Mouse (Mus musculus) lung, postnatal 25 days (tissue): ENCODE results near the gene Hdac9.

Experiments
- DNase-seq: peaks from one replicate; pipeline ENCODE4 v3.0.0; 2022; ENCODE audit warnings: low spot score

The Hdac9 gene

DNA sequence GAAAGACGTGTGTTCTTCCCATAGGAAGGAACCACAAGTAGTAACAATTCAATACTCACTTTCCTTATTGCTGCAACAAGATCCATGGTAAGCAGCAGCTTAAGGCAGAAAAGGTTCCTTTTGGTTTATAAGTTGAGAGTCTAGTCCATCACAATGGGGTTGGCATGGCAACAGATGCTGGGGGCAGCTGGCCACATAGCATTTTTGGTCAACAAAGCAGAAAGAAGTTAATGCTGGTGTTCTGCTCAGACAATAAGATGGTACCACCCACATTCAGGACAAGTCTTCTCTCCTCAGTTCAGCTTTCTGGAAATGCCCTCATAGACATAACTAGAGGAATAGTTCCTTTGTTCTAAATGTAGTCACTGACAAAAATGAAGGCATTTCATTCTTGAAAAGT, at the start of gene Hdac9:
Hdac9 (minus strand) TSS at position 101 of the 400 bp plus-strand sequence.
- no peak for DNase-seq

DNA sequence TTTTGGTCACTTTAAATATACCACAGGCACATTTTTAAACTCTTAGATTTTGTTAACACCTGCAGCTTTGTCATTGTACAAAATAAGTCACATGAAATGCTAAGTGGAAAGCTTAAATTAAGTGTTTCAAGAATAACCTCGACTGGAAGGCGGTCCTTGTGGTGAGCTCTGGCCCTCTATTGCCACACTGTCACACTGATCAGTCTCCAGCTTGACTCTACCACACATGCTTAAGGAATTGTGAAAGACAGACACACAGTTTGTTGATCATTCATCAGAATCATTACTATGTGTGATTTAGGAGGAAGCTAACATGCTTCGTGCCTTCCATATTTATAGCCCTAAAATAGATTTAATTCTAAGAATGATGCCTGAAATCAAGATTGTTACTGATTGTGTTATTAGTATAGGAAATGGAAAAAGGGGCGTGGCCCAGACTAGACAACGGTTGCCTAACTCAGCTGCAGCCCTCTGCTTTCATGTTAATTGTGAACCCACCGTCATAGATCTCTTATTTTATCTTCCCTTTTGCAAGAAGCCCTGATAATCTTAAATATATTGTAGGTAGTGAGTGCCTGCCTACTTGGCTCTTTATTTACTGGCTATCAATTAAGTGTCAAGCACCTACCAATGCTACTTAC, 32.3 kb upstream of the Hdac9 start:
- DNase-seq = no peak

DNA sequence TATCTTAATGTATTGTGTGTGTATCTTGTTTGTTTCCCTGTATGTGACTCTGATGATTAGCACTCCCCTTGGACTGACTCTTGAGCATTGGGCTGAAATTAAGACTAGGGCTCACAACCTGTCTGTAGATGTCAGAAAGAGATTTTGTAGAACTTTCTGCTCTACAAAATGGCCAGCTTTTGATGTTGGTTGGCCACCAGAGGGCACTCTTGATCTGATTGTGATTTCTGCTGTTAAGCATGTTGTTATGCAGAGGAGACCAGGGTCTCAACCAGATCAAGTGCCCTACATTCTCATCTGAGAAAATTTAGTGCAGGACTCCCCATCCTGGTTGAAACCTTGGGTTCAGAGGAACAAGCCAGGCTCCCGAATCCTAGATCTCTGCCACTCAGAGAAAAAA, 21.0 kb upstream of the Hdac9 start:
- no peak for DNase-seq

DNA sequence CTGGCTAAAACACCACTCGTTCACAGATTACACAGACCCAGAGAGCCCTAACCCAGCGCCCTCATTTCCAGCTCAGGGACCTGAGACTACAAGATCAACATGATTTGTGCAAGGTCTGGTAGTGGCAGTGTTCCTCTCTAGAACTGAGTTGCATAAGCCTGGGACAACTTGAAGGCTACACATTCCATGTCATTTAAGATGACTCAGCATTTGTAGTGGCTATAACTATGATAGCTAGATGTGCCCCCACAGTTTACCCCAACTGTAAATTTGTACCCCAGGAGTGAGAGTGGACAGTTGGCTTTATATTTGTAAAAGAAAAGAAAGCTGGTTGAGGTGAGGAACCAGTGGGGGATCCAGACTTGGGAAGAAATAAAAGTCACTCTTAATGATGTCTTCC, 8.9 kb downstream of the Hdac9 start:
- no peak for DNase-seq

DNA sequence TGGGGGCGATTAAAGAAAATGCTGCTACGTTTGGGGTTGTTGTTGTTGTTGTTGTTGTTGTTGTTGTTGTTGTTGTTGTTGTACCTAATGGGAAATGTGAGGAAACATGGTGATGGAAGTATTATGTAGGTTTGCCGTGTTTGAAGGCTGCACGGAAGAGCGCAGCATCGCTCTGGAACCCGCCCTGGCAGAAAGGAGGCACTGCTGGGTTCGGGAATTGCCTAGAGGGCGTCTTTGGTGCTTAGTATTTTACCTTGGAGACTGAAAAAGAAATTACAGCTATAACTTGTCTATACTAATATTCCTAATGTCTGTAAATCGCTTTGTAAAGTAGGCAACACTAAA, 9.4 kb downstream of the Hdac9 start:
- no peak for DNase-seq

DNA sequence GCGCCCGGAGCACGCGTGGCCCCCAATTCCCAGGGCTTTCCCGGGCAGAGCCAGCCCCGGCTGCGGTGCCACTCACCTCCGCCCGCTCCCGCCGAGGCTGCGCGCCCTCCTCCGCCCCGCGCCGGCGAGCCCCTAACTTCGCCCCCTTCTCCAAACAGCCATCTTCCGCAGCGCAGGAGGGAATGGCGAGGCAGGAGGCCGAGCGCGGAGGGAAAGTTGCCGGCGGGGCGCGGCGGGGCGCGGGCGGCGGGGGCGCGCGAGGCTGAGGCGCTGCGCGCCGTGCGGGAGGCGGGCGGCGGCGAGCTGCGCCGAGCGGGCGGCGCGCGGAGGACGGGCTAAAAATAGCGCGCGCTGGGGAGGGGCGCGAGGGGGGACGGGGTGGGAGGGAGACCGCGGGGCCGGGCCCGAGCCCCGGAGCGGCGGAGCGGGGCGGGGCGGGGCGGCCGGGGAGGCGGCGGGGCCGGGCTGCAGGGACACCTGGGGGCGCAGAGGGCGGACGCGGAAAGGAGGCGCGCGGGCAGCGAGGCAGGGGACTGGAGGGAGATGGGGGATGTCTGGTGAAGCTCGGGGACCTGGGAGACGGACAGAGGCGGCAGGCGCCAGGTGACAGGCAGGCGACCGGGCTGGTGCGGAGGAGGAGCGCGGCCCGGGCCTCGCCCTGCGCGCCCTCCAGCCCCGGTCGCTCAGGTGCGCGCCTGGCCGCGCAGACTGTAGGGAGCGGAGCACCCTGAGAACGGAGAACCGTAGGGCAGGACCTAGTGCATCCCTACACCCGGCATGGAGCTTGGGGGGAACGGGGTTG, 10.0 kb downstream of the Hdac9 start:
- peak; percentile 3 for DNase-seq

DNA sequence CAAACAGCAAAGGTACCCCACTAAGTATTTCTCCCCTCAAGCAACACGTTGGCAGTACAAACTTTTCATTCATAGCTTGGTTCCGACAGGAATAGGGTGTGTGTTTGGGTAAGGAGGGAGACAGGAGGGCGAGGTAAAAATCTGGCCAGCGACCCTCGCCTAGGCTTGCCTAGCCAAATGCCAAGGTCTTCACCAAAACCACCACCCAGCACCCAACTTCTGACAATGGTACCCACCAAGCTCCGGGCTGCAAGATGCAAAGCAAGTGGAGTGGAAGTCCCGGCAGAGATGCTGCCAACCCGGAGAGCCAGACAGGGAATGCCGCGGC, 10.6 kb downstream of the Hdac9 start:
- DNase-seq = no peak

DNA sequence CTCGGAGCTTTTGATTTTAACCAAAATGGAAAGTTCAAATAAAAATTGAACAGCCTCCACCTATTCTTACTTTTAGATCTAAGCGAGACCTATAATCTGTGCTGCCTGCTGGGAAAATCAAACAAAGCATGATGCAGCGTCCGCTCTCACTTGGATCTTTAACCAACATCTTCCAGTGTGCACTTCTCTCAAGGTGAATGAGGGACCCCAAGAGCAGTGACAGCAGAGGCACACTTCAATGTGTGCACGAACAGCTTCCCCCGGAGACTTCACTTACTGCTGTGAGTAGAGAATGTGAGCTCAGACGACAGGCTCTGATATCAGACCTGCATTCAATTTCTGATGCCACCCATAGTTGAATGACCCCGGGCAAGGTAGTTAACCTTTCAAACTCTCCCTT, 16.7 kb downstream of the Hdac9 start:
- DNase-seq = no peak

DNA sequence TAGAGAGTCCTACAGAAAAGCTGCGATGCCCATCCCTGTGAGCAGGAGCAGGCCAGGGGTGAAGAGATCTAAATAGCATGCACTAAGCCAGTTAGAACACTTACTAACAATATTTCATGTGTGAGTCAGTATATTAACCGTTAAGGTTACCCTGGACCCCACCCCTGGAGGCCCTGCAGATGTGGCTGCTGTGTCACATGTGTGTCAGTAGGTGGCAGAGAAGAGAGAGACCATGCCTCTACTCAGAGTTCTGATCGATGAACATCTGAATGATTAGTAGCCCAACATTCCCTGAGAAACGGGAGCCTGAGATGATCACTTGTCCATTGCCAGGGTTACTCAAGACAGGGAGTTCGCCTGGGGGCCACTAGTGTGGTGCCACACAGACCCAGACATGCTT, 22.0 kb downstream of the Hdac9 start:
- no peak for DNase-seq

DNA sequence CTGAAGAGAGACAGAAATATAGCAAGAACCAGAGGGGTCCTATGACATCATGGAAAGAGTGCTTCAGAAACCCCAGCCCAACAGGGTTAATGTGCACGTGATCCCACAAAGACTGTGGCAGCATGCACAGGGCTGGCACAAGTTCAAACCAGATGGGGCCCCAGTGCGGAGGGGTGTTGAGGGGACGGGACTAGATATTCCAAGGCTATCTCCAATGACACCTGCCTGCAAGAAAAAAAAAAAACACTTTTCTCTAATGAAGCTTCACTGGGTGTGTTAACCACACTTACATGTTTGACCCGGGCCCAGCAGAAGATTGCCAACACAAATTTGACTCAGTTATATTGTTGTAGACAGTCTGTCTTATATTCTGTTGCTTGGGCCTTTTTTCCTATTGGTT, 28.2 kb downstream of the Hdac9 start:
- no peak for DNase-seq

DNA sequence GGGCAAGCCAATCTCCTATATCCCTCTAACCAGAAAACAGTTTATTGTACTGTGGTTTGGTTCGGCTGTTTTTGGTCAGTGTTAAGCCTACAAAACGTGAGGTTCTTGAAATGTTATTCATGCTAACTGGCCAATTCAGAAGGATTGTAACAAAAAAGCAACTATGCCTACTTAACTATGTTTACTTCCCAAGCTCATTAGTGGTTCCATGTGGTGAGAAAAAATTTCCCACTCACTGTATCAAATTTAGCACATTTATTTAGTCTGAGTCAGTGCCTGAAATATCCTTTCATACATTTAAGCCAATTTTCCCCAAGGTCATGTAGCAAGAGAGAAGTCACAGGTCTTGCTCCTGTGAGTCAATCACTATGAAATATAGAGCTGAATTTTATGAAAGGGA, 42.0 kb downstream of the Hdac9 start:
- DNase-seq = no peak

DNA sequence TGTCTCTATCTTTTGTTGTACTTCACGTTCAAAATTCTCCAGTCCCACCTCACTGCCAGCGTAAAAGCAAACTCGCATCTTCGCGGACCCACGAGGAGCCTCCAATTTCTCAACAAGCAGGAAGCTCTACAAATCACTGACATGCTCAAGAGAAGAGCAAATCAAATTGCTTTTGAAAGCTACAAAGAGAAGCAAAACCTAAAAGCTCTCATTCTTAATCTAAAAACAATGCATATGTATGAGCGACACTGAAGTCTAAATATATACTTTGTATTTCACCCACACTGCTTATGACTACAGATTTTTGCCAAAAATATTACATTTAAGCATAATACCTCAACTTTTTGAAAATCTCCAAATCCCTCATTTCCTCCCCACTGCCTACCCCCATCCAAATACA, 45.9 kb downstream of the Hdac9 start:
- DNase-seq = no peak

DNA sequence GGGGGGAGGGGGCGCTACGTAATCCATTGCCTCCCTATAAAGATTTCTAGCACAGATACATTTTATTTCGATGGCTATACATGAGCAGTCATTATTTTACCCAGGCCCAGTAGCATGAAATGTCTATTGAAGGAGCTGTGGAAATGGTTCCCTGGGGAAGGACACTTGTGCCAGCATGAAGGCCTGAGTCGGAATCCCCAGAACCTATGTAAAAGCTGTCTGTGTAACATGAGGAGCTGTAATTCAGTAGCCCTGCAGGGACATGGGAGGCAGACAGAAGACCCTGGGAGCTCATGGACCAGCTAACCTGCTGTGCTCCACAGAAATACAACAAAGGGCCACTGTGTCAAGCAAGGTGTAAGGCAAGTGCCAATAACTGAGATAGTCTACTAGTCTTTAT, 75.7 kb downstream of the Hdac9 start:
- no peak for DNase-seq

DNA sequence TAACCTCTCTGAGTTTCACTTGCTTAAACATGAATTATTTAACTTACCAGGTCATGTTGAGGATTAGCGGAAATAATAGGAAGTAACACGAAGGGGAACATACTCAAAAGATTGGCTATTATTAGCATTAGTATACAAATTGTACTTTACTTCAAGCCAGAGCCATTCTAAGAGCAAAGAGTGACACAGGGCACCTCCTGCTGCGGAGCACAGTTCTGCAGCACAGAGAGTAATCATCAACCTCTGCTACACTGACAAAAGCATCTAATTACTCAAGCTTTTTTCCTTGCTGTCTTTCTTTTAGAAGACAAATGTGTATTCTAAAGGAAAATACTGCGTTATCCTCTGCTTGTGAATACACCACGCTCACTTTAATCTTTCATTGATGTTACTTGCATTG, 79.6 kb downstream of the Hdac9 start:
- DNase-seq = no peak

DNA sequence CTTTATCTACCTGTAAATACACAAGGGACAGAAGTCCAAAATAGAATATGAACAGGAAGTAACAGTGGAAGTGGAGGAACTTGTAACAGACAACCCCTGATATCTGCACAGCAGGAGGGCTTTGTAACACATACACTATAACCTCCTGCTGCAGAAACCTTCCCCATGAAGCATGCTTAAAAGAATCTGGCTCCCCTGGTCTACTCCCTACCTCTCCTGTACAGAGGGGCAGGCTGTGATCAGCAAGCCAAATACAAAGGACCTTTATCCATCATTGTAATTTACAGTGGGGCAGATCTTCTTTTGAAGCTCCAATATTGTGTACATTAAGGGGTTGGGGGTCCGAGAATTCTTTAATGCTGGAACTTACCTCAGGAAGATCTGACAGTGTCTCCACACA, 80.0 kb downstream of the Hdac9 start:
- no peak for DNase-seq

DNA sequence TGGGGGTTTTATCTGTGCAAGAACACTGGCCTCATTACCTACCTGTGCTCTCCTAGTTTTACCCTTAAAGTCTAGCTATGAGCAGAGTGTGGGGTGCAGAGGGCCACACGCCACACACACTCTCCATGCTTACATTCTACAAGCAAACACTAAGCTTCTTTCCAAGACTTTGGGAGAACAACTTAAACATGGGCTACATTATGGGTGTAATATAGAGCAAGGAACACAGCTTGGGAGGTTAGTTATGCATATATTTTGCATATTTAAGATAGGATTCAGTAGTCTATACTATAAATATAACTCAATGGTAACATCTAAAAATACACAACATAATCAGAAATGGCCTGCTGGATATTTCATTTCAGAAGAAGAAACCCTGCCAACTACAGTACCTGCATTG, 80.8 kb downstream of the Hdac9 start:
- no peak for DNase-seq

DNA sequence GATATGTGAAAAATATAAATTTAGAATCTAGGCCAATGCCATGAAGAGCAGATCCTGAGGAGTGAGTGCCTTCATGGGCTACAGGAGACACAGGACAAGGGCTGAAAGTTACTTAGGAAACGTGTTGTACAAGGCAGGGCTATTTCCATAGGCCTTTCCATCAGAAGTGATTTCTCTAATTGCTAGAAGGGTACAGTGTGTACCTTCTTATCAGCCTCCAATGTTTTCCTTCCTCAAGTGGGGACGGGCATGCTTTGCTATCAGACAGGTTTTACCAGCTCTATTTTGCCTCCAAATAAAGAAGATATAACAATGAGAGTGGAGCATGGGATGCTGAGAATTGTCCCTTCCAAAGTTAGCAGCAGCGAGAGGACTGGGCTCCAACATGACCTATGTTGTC, 81.4 kb downstream of the Hdac9 start:
- peak; percentile 8 for DNase-seq

DNA sequence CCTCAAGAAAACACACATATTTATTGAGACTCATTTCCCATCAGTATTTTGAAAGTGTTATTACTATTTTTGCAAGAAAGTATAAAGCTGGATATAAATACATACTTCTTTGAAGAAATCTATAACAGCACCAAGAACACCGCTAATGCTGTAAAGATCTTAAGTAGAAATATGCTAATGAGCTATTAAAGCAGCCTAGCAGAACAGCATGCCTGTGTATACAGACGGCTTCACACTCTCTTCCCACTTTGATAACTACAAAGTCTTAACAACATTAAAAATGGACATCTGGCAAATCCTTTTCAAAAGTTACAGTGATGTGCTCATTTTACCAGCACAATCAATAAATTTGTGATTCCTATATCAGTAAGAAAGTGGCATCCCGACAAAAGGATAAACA, 88.2 kb downstream of the Hdac9 start:
- no peak for DNase-seq

DNA sequence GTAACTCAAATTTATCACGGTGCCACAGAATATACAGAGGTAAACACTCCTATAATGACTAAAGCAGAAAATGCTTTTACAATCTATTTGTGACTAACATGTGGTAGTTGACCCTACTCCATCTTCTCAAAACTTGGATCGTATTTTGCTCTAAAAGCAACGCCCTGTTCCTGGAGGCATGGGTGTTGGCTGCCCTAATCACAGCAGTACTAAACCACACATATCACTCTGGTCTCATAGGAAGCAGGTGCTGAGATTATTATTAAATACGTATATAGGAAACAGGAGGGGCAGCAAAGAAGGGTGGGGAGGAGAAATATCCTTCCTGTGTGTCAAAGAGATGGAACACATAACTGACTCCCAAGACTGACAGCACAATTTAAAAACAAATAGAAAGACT, 90.0 kb downstream of the Hdac9 start:
- peak; percentile 16 for DNase-seq

DNA sequence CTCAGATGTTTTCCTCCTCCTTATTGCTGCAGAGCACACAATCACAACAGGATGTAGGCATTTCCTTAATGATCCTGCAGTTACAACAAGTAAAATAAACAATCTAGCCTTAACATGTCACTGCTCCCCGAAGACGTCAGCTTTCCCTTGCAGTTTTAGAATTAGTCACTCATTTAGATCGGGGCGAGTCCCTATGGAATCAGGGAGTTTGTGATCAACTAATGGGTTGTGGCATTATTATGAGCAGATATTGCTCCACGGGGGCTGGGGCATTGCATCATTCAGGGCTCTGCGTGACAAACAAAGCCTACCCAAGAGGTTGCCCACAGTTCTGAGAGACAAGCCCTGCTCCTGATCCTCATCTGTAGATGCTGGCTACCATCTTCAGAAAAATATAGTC, 96.7 kb downstream of the Hdac9 start:
- DNase-seq = no peak

DNA sequence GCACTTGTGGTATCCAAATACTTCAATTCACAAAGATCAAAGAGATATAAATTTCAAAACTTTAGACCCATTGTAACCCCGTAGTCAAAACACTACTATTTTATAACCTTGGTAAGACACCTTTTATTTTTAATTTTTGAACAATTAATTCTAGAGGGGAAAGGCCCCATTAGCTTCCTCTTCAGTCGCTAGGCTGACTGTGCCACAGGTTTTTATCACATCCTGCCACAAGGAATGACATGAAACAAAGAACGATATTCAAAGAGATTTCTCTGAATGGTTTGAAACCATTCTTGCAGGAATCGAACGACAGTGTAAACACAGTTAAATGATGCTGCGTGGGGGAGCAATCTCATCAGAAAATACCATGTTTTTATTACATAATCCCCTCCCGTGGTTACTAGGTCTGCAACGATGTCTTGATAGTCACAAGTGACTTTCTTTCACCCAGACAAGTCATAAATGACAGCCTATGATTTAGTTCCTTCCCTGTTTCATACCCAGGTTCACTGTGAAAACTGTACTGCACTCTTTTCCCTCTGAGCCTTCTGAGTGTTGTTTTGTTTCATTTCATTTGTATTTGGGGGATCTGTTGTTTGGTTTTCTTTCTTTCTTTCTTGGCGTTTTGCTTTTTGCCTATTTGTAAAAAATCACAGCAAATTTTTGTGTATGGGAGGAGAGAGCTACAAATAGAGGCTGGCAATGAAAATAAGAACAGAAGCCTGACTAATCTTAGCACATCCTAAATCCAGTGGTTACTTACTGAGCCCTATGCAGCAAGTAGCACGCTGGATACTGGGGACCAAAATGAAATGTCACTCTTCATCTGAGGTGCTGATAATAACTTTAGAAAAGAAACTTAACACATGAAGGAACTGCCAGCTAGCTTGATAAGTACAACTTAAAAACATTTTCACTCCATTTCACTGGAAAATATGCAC, 105.0 kb downstream of the Hdac9 start:
- DNase-seq = no peak

DNA sequence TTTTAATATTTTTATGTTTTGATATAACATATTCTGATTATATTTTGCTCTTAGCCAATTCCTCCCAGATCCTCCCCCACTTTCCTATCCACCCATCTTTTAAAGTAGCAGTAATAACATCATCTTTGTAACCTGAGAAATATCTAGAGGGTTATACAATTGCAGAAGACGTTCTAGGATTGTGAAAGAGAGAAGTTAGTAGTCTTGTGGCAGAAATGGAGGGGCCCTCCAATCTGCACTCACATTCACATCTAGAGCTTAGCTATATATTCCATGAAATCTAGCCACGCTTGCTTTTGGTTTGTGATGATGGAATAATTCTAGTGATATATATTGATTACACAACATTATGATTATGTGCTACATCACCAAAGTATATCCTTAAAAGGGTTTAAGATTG, 106.7 kb downstream of the Hdac9 start:
- DNase-seq = no peak

DNA sequence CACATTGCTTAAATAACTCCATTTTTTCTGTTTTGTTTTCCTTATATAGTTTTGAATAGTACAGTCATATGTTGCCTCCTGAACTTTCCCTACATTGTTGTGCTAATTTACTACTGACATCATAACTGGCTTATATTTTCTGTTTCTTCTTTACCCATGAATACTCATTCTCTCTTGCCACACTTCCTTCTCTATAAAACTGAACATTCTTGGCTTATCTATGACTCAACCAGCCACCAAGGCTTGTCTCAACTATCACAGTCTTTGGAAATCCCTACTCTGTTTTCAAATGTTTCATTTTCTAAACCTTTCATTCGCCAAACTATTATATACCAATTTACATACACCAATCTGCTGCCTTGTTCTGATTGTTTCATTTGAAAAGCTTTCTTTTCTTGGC, 108.7 kb downstream of the Hdac9 start:
- no peak for DNase-seq
